Mouse (Mus musculus): ENCODE measurements at regions not wholly inside any gene's neighbourhood (a gene's known extent, or its start where the extent isn't known, plus 50 kb on each side); places are given as distances from the start of the nearest gene placed in this dataset.

- no peak for TF ChIP-seq POLR2A (IDR thresholded peaks at IDR 0.05; ENCODE audit: low read depth, low read length)
- no peak for TF ChIP-seq EP300 (IDR thresholded peaks at IDR 0.05; ENCODE audit: low read length)
- TF ChIP-seq ZKSCAN1 (IDR thresholded peaks at IDR 0.05; ENCODE audit: borderline replicate concordance, low read depth, low read length): no peak
- no peak for TF ChIP-seq E2F4 (IDR thresholded peaks at IDR 0.05; ENCODE audit: insufficient replicate concordance, low read depth, low read length)
- no peak for TF ChIP-seq TCF12 (IDR thresholded peaks at IDR 0.05; ENCODE audit: low read depth, low read length)
These were observed 52.5 kb upstream of the Slc38a2 start for GRCm38 (mm10) chr15:96752062-96752358.
